Mouse (Mus musculus) lung, adult 2 months (tissue): ENCODE measurements around the gene Itga9. TPM values are rescaled to one million over a fixed set of nuclear protein-coding genes. Genes with fewer than 3 reads are reported as not detected.

ENCODE experiments used
- DNase-seq: peaks from one replicate; pipeline ENCODE4 v3.0.0; 2022
- H3K4me1 ChIP-seq: fragments of 200-500 bp; 2 replicates; pipeline ENCODE4 v1.6.1; 2011; ENCODE audit warnings: low read length; ENCODE audit not compliant: control insufficient read depth, insufficient read depth
- H3K4me3 ChIP-seq: fragments of 200-500 bp; replicated peaks from 2 replicates; pipeline ENCODE3; 2011; ENCODE audit warnings: low read depth, mild to moderate bottlenecking, control low read depth, low read length; ENCODE audit errors: extremely low read depth
- CTCF ChIP-seq: fragments of 200-500 bp; IDR thresholded peaks from 2 replicates; pipeline ENCODE4 v1.5.1; 2011; ENCODE audit warnings: mild to moderate bottlenecking, low read length, control low read depth; ENCODE audit not compliant: insufficient read depth
- POLR2A ChIP-seq: fragments of 200-500 bp; IDR thresholded peaks from 2 replicates; pipeline ENCODE4 v1.6.1; 2011; ENCODE audit warnings: low read depth, mild to moderate bottlenecking, control low read depth, low read length, borderline replicate concordance; ENCODE audit errors: extremely low read depth
- WGBS: fragments of 180-500 bp; shearing (Covaris S2); methylation state at CpG from one replicate; pipeline ENCODE4 v1.1.7; 2018; 5-methylcytosine and 5-hydroxymethylcytosine counted together
- polyA plus RNA-seq: library from polyadenylated mRNA; depleted of rRNA; stranded (reverse); fragments of >200 nt; gene quantifications from 2 replicates; pipeline ENCODE4 v1.2.3, GENCODE M21; 2012

Gene Itga9
- polyA plus RNA-seq, 1 experiment = 66.2 TPM

DNA sequence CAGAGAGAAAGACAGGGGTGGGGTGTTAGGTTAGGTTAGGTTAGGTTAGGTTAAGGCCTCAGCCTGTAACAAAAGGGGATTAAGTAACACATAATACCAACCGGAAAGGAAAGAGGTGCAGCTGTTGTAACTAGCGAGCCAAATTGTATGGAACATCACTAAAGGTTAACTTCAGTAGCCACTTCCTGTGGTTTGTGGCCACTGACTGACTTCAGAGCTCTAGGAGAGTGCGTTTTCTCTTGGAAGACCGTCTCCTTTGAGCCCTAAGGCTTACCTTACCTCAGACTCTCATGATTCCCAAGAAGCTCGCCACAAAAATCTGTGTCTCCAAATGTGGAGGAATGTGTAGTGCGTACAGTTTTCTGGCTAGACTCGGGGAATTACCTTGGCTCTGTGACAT lies 144.3 kb downstream of the Itga9 start:
- no peak overlapping the region for H3K4me3 ChIP-seq
- no peaks in the 10 kb centered on the region for H3K4me1 ChIP-seq
- 71% methylated on average over 7 of the region's 7 CpGs for WGBS
- TF ChIP-seq CTCF = no peak
- no peak for TF ChIP-seq POLR2A
- no peak for DNase-seq

DNA sequence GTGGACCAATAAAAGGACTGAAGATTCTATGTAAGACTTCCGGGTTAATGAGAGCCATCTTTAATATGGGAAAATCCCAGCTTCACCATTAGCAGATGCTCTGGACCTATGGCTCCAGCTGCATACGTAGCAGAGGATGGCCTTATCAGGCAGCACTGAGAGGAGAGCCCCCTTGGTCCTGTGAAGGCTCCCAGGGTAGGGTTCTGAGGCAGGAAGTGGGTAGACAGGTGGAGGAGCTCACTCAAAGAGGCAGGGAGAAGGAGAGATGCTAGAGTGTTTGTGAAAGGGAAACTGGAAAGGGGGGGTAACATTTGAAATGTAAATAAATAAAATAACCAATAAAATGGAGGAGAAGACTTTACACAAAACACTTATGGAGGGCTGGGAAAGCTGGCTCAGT lies 145.9 kb downstream of the Itga9 start:
- no peak for DNase-seq
- TF ChIP-seq POLR2A = no peak
- WGBS = 91% methylated on average over 2 of the region's 2 CpGs
- no peaks in the 10 kb centered on the region for H3K4me1 ChIP-seq
- H3K4me3 ChIP-seq = no peak overlapping the region

- Histone ChIP-seq H3K4me1 (peaks cover 8% of the 10 kb centered on the region; the same call in 1 of the 2 replicates), H3K4me3 (no peak overlapping the region)
- TF ChIP-seq POLR2A (no peak), CTCF (no peak)
- WGBS = 50% methylated on average over 4 of the region's 4 CpGs
- no peak for DNase-seq
These were observed 153.0 kb downstream of the Itga9 start for GRCm38 (mm10) chr9:118759462-118759861.

GRCm38 (mm10) chr9:118761953-118762590 lies 155.6 kb downstream of the Itga9 start:
- no peak for DNase-seq
- TF ChIP-seq CTCF (no peak), POLR2A (no peak)
- WGBS = 66% methylated on average over 8 of the region's 8 CpGs
- H3K4me3 ChIP-seq = no peak overlapping the region
- peaks cover 8% of the 10 kb centered on the region; the same call in 1 of the 2 replicates for H3K4me1 ChIP-seq

DNA sequence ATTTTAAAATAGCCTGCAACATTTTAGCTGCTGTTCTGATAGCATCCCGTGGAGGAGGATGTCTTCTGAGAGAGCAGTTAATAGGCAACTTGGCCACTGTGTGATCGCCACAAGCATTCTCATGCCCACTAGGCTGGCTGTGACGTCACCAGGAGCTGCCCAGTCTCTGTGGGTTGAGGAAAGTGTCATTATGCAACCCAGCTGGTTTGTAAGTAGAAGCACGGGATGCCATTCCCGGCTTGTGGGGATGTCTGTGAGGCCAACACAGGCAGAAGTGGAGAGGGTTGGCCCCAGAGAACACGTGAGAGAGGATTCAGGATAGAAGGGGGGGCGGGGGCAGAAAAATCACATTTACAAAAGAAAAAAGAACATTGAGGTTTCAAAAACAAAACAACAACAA lies 156.3 kb downstream of the Itga9 start:
- WGBS = 26% methylated on average over 7 of the region's 7 CpGs
- no peak overlapping the region for H3K4me3 ChIP-seq
- H3K4me1 ChIP-seq = peaks cover 8% of the 10 kb centered on the region; the same call in 1 of the 2 replicates
- TF ChIP-seq CTCF = no peak
- TF ChIP-seq POLR2A = no peak
- peak; percentile 65 for DNase-seq

GRCm38 (mm10) chr9:118763203-118763602 lies 156.7 kb downstream of the Itga9 start:
- no peak overlapping the region for H3K4me3 ChIP-seq
- TF ChIP-seq CTCF (no peak), POLR2A (no peak)
- 49% methylated on average over 4 of the region's 4 CpGs for WGBS
- no peak for DNase-seq
- peaks cover 8% of the 10 kb centered on the region; the same call in 1 of the 2 replicates for H3K4me1 ChIP-seq

DNA sequence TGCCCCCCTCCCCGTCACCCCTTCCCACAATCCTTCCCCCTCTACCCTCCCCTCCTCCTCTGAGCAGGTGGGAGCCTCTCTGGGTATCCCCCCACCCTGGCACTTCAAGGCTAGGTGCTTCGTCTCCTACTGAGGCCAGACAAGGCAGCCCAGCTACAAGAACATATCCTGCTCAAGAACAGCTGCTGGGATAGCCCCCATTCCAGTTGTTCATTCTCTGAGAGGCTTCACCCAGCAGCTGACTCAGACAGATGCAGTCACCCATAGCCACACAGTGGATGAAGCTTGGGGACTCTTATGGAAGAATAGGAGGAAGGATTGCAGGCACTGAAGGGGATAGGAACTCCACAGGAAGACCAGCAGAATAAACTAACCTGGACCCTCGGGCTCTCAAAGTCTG lies 157.2 kb downstream of the Itga9 start:
- TF ChIP-seq CTCF = no peak
- no peak for TF ChIP-seq POLR2A
- DNase-seq = no peak
- Histone ChIP-seq H3K4me3 (no peak overlapping the region), H3K4me1 (peaks cover 8% of the 10 kb centered on the region; the same call in 1 of the 2 replicates)
- 72% methylated on average over 3 of the region's 3 CpGs for WGBS

- TF ChIP-seq CTCF (no peak), POLR2A (no peak)
- Histone ChIP-seq H3K4me3 (no peak overlapping the region), H3K4me1 (peaks cover 8% of the 10 kb centered on the region; the same call in 1 of the 2 replicates)
- DNase-seq = no peak
These were observed 158.6 kb downstream of the Itga9 start for GRCm38 (mm10) chr9:118765059-118765458.

DNA sequence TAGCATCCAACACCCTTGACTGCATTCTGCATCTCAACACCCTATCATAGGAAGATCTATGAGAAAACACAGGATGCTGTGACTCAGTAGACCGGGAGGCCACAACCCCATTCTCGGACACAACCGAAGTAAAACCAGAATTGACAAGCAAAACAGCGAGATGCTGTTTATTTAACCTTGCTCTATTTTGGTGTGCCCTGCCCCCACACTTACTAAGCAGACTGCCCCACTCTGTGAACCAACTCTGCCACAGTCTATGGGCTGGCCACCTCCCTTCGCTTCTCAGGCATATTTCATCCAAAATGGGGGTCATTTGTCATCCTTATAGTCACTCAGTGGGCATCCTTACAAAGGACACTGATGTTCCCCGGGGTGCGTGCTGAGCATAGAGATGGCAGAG lies 160.5 kb downstream of the Itga9 start:
- no peak for TF ChIP-seq CTCF
- no peak for TF ChIP-seq POLR2A
- WGBS = 70% methylated on average over 7 of the region's 7 CpGs
- DNase-seq = no peak
- H3K4me3 ChIP-seq = no peak overlapping the region
- H3K4me1 ChIP-seq = peaks cover 8% of the 10 kb centered on the region; the same call in 1 of the 2 replicates

DNA sequence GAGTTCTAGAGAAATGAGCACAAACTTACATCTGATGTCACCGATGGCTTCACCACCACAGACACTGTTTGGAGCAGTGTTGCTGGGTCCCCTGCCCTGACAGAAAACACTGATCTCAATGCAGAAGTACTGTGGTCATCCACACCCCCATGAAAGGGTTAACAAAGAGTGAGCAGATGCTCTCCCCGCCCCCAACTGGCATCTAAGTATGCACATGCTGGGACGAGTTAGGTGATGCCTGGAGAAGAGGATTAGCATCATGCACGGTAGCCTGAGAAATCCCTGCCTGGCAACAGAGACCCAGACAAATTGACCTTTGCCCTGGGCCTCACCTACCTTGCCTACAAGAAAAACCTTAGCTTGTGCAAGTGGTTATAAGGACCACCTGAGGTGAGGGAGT lies 162.1 kb downstream of the Itga9 start:
- Histone ChIP-seq H3K4me3 (no peak overlapping the region), H3K4me1 (no peaks in the 10 kb centered on the region)
- 66% methylated on average over 4 of the region's 4 CpGs for WGBS
- TF ChIP-seq POLR2A (no peak), CTCF (no peak)
- DNase-seq = no peak

DNA sequence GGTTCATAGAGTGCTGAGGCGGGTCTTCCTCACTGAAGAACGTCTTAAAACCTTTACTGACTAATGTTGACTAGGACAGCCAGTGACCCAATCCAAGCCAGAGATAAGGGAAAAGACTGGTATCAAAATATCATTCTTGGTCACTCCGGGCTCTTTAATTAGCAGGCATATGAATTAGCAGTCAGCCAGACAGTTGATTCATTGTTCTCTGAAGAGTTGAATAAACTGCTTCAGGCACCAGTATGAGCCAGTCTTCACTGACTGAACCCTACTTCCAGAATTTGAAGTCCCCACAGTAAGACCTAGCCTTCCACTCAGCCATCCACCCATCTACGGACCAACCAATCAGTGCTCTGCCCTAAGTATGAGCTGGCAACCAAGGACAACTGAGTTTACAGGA lies 163.9 kb downstream of the Itga9 start:
- 71% methylated on average over 4 of the region's 4 CpGs for WGBS
- no peaks in the 10 kb centered on the region for H3K4me1 ChIP-seq
- DNase-seq = no peak
- no peak overlapping the region for H3K4me3 ChIP-seq
- TF ChIP-seq CTCF (no peak), POLR2A (no peak)
